Mouse (Mus musculus): Measurements from ENCODE around the gene Kcna7. TPM values are rescaled to one million over a fixed set of nuclear protein-coding genes. Genes with fewer than 3 reads are reported as not detected.
A peak's percentile ranks its signal among the peaks of the same experiment; 100 is the strongest.

Gene Kcna7
- polyA plus RNA-seq, 1 experiment from 2014 or later: not detected

GRCm38 (mm10) chr7:45421194-45421593, 15.7 kb downstream of the Kcna7 start:
- ATAC-seq (ENCODE audit: insufficient number of reproducible peaks, insufficient read depth, low FRiP score, low read depth): no peak
- Histone ChIP-seq H3K9me3 (ENCODE audit: control insufficient read depth, low read depth, low read length) (no peaks in the 10 kb centered on the region), H3K4me3 (ENCODE audit: low read depth, low read length) (no peak overlapping the region), H3K27me3 (ENCODE audit: control insufficient read depth, insufficient read depth, low read length) (0 out of 2 replicates have a peak, but pooled peaks cover 4% of the 10 kb centered on the region), H3K9ac (replicated peaks; ENCODE audit: low read depth, low read length) (no peak overlapping the region), H3K27ac (ENCODE audit: low read length) (no peak overlapping the region), H3K36me3 (ENCODE audit: control insufficient read depth, insufficient read depth, low read length) (peaks cover 54% of the 10 kb centered on the region), H3K4me1 (ENCODE audit: control insufficient read depth, insufficient read depth, low read length) (peaks cover 14% of the 10 kb centered on the region; the same call in 1 of the 2 replicates), H3K4me2 (replicated peaks; ENCODE audit: low read depth, low read length) (no peak overlapping the region)
- WGBS: 91% methylated on average over 14 of the region's 14 CpGs

- H3K27me3 ChIP-seq (ENCODE audit: control insufficient read depth, insufficient read depth, low read length): no peaks in the 10 kb centered on the region
- H3K9ac ChIP-seq (replicated peaks; ENCODE audit: low read depth, low read length): no peak overlapping the region
- 94% methylated on average over 8 of the region's 8 CpGs for WGBS
- H3K27ac ChIP-seq (ENCODE audit: low read length): no peak overlapping the region
- no peaks in the 10 kb centered on the region for H3K4me1 ChIP-seq (ENCODE audit: control insufficient read depth, insufficient read depth, low read length)
- peaks cover 78% of the 10 kb centered on the region for H3K36me3 ChIP-seq (ENCODE audit: control insufficient read depth, insufficient read depth, low read length)
- H3K4me3 ChIP-seq (ENCODE audit: low read depth, low read length): no peak overlapping the region
- no peak overlapping the region for H3K4me2 ChIP-seq (replicated peaks; ENCODE audit: low read depth, low read length)
- ATAC-seq (ENCODE audit: insufficient number of reproducible peaks, insufficient read depth, low FRiP score, low read depth): no peak
- H3K9me3 ChIP-seq (ENCODE audit: control insufficient read depth, low read depth, low read length): no peaks in the 10 kb centered on the region
Observed at GRCm38 (mm10) chr7:45426556-45426955, 21.1 kb downstream of the Kcna7 start.

DNA sequence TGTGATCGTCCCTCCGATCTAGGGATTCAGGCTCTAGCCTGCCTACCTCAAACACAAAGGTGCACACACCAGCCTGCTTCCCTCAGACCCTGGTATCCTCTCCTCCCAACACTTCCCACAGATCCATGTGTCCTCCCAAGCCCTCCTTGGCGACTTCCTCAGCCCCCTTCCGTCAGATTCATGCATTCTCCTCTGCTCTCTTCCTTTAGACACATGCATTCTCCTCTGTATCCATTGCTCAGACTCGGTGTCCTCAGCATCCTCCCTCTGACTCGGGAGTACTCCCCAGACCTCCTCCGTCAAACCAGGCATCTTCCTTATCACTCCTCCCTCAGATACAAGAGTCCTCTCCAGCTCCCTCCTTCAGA, 28.4 kb downstream of the Kcna7 start:
- WGBS: 2% methylated on average over 7 of the region's 7 CpGs
- Histone ChIP-seq H3K9me3 (ENCODE audit: control insufficient read depth, low read depth, low read length) (no peaks in the 10 kb centered on the region), H3K9ac (replicated peaks; ENCODE audit: low read depth, low read length) (peak overlapping the region; percentile 84), H3K36me3 (ENCODE audit: control insufficient read depth, insufficient read depth, low read length) (peaks cover 20% of the 10 kb centered on the region), H3K4me2 (replicated peaks; ENCODE audit: low read depth, low read length) (peak overlapping the region; percentile 98), H3K27me3 (ENCODE audit: control insufficient read depth, insufficient read depth, low read length) (no peaks in the 10 kb centered on the region), H3K27ac (ENCODE audit: low read length) (peak overlapping the region; percentile 84), H3K4me1 (ENCODE audit: control insufficient read depth, insufficient read depth, low read length) (peaks cover 28% of the 10 kb centered on the region), H3K4me3 (ENCODE audit: low read depth, low read length) (peak overlapping the region; percentile 88)
- ATAC-seq (ENCODE audit: insufficient number of reproducible peaks, insufficient read depth, low FRiP score, low read depth): no peak

GRCm38 (mm10) chr7:45434203-45435015, 29.0 kb downstream of the Kcna7 start, which contains the start of gene Gys1:
Gene Gys1, plus strand, starts transcription at chr7:45434844.
- H3K36me3 ChIP-seq (ENCODE audit: control insufficient read depth, insufficient read depth, low read length): peaks cover 15% of the 10 kb centered on the region
- peak within 1 kb of the TSS; percentile 84 for H3K27ac ChIP-seq (ENCODE audit: low read length)
- WGBS: under 1% methylated on average over 45 of the region's 45 CpGs
- no peaks in the 10 kb centered on the region for H3K27me3 ChIP-seq (ENCODE audit: control insufficient read depth, insufficient read depth, low read length)
- H3K9me3 ChIP-seq (ENCODE audit: control insufficient read depth, low read depth, low read length): no peaks in the 10 kb centered on the region
- peaks cover 28% of the 10 kb centered on the region for H3K4me1 ChIP-seq (ENCODE audit: control insufficient read depth, insufficient read depth, low read length)
- H3K9ac ChIP-seq (replicated peaks; ENCODE audit: low read depth, low read length): peak within 1 kb of the TSS; percentile 84
- H3K4me2 ChIP-seq (replicated peaks; ENCODE audit: low read depth, low read length): peak within 1 kb of the TSS; percentile 98
- H3K4me3 ChIP-seq (ENCODE audit: low read depth, low read length): peak within 1 kb of the TSS; percentile 88
- peak; percentile 96 for ATAC-seq (ENCODE audit: insufficient number of reproducible peaks, insufficient read depth, low FRiP score, low read depth)

GRCm38 (mm10) chr7:45435038-45435437, 29.6 kb downstream of the Kcna7 start:
- Histone ChIP-seq H3K9me3 (ENCODE audit: control insufficient read depth, low read depth, low read length) (no peaks in the 10 kb centered on the region), H3K9ac (replicated peaks; ENCODE audit: low read depth, low read length) (peak overlapping the region; percentile 67), H3K27ac (ENCODE audit: low read length) (peak overlapping the region; percentile 68), H3K4me1 (ENCODE audit: control insufficient read depth, insufficient read depth, low read length) (peaks cover 28% of the 10 kb centered on the region), H3K4me3 (ENCODE audit: low read depth, low read length) (peak overlapping the region; percentile 88), H3K36me3 (ENCODE audit: control insufficient read depth, insufficient read depth, low read length) (peaks cover 9% of the 10 kb centered on the region), H3K4me2 (replicated peaks; ENCODE audit: low read depth, low read length) (peak overlapping the region; percentile 90), H3K27me3 (ENCODE audit: control insufficient read depth, insufficient read depth, low read length) (no peaks in the 10 kb centered on the region)
- 0 out of 2 replicates have a peak, but pooled peaks have one; percentile 3 for ATAC-seq (ENCODE audit: insufficient number of reproducible peaks, insufficient read depth, low FRiP score, low read depth)
- 2% methylated on average over 16 of the region's 16 CpGs for WGBS

DNA sequence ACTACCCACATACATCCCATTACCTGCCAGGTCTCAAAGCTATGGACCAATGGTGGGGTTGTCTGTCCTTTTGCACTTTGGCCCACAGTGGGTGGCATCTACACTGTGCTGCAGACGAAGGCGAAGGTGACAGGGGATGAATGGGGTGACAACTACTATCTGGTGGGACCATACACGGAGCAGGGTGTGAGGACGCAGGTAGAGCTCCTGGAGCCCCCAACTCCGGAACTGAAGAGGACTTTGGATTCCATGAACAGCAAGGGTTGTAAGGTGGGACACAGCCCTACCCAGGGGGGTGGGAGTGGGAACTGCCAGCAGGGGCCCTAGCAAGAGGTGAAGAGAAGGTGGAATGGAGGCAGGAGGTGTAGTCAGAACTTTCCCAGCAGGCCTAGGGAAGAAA, 31.0 kb downstream of the Kcna7 start:
- Histone ChIP-seq H3K27ac (ENCODE audit: low read length) (no peak overlapping the region), H3K4me2 (replicated peaks; ENCODE audit: low read depth, low read length) (no peak overlapping the region), H3K9ac (replicated peaks; ENCODE audit: low read depth, low read length) (no peak overlapping the region), H3K27me3 (ENCODE audit: control insufficient read depth, insufficient read depth, low read length) (no peaks in the 10 kb centered on the region), H3K9me3 (ENCODE audit: control insufficient read depth, low read depth, low read length) (no peaks in the 10 kb centered on the region), H3K4me3 (ENCODE audit: low read depth, low read length) (no peak overlapping the region), H3K36me3 (ENCODE audit: control insufficient read depth, insufficient read depth, low read length) (peaks cover 6% of the 10 kb centered on the region), H3K4me1 (ENCODE audit: control insufficient read depth, insufficient read depth, low read length) (peaks cover 28% of the 10 kb centered on the region)
- ATAC-seq (ENCODE audit: insufficient number of reproducible peaks, insufficient read depth, low FRiP score, low read depth): no peak
- WGBS: 85% methylated on average over 5 of the region's 5 CpGs

GRCm38 (mm10) chr7:45437046-45437445, 31.6 kb downstream of the Kcna7 start:
- Histone ChIP-seq H3K4me1 (ENCODE audit: control insufficient read depth, insufficient read depth, low read length) (peaks cover 28% of the 10 kb centered on the region), H3K9me3 (ENCODE audit: control insufficient read depth, low read depth, low read length) (no peaks in the 10 kb centered on the region), H3K27me3 (ENCODE audit: control insufficient read depth, insufficient read depth, low read length) (no peaks in the 10 kb centered on the region), H3K36me3 (ENCODE audit: control insufficient read depth, insufficient read depth, low read length) (peaks cover 10% of the 10 kb centered on the region), H3K4me3 (ENCODE audit: low read depth, low read length) (no peak overlapping the region), H3K9ac (replicated peaks; ENCODE audit: low read depth, low read length) (no peak overlapping the region), H3K4me2 (replicated peaks; ENCODE audit: low read depth, low read length) (peak overlapping the region; percentile 10; the same call in 1 of the 2 replicates), H3K27ac (ENCODE audit: low read length) (no peak overlapping the region)
- ATAC-seq (ENCODE audit: insufficient number of reproducible peaks, insufficient read depth, low FRiP score, low read depth): no peak
- 40% methylated on average over 6 of the region's 6 CpGs for WGBS

- H3K4me3 ChIP-seq (ENCODE audit: low read depth, low read length): no peak within 1 kb of the TSS
Observed at GRCm38 (mm10) chr7:45437521-45438276, 32.2 kb downstream of the Kcna7 start, which contains the start of gene Ruvbl2. Gene Ruvbl2, minus strand, starts transcription at chr7:45438096.

More at GRCm38 (mm10) chr7:45437521-45438276, 32.2 kb downstream of the Kcna7 start, which contains the start of gene Ruvbl2:
- Histone ChIP-seq H3K4me2 (replicated peaks; ENCODE audit: low read depth, low read length) (peak within 1 kb of the TSS; percentile 10; the same call in 1 of the 2 replicates), H3K27me3 (ENCODE audit: control insufficient read depth, insufficient read depth, low read length) (no peaks in the 10 kb centered on the region), H3K27ac (ENCODE audit: low read length) (no peak within 1 kb of the TSS), H3K4me1 (ENCODE audit: control insufficient read depth, insufficient read depth, low read length) (peaks cover 27% of the 10 kb centered on the region), H3K9ac (replicated peaks; ENCODE audit: low read depth, low read length) (no peak within 1 kb of the TSS), H3K9me3 (ENCODE audit: control insufficient read depth, low read depth, low read length) (no peaks in the 10 kb centered on the region), H3K36me3 (ENCODE audit: control insufficient read depth, insufficient read depth, low read length) (peaks cover 12% of the 10 kb centered on the region)
- no peak for ATAC-seq (ENCODE audit: insufficient number of reproducible peaks, insufficient read depth, low FRiP score, low read depth)
- 17% methylated on average over 19 of the region's 19 CpGs for WGBS
